Mouse (Mus musculus): ENCODE data around the gene Gm10720.
A peak's percentile ranks its signal among the peaks of the same experiment; 100 is the strongest.
"Not testable (repeated sequence)": the region's sequence is repeated elsewhere in the genome, so short reads cannot be mapped to it uniquely, and the experiment has no call there.

Gm10720 gene

GRCm38 (mm10) chr9:3015354-3015753 lies at the start of gene Gm10720:
Gm10720 (plus strand) TSS chr9:3015654.
- DNase-seq (ENCODE audit: low spot score), result not testable (repeated sequence)

DNA sequence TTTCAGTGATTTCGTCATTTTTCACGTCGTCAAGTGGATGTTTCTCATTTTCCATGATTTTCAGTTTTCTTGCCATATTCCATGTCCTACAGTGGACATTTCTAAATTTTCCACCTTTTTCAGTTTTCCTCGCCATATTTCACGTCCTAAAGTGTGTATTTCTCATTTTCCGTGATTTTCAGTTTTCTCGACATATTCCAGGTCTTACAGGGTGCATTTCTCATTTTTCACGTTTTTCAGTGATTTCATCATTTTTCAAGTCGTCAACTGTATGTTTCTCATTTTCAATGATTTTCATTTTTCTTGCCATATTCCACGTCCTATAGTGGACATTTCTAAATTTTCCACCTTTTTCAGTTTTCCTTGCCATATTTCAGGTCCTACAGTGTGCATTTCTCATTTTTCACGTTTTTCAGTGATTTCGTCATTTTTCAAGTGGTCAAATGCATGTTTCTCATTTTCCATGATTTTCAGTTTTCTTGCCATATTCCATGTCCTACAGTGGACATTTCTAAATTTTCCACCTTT lies 14.9 kb upstream of the Gm10720 start, which contains the start of gene Gm10722:
Gene Gm10722, plus strand, starts transcription at position 478 of the 528 bp plus-strand sequence.
- not testable (repeated sequence) for DNase-seq (ENCODE audit: low spot score)

GRCm38 (mm10) chr9:3001006-3001405 lies 14.4 kb upstream of the Gm10720 start:
- DNase-seq (ENCODE audit: low spot score), result peak; percentile 46

GRCm38 (mm10) chr9:3001948-3002659 lies 13.3 kb upstream of the Gm10720 start:
- peak; percentile 100 for DNase-seq (ENCODE audit: low spot score)

- DNase-seq (ENCODE audit: low spot score), result peak; percentile 47
Observed at GRCm38 (mm10) chr9:3002794-3003396, 12.6 kb upstream of the Gm10720 start, which contains the start of gene Gm11168. Gm11168 (plus strand) TSS chr9:3003346.

- not testable (repeated sequence) for DNase-seq (ENCODE audit: low spot score)
Observed at GRCm38 (mm10) chr9:3006179-3006578, 9.3 kb upstream of the Gm10720 start.

DNA sequence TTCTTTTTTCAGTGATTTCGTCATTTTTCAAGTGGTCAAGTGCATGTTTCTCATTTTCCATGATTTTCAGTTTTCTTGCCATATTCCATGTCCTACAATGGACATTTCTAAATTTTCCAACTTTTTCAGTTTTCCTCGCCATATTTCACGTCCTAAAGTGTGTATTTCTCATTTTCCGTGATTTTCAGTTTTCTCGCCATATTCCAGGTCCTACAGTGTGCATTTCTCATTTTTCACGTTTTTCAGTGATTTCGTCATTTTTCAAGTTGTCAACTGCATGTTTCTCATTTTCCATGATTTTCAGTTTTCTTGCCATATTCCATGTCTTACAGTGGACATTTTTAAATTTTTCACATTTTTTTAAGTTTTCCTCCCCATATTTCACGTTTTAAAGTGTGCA lies 8.8 kb upstream of the Gm10720 start:
- peak; percentile 86 for DNase-seq (ENCODE audit: low spot score)

DNA sequence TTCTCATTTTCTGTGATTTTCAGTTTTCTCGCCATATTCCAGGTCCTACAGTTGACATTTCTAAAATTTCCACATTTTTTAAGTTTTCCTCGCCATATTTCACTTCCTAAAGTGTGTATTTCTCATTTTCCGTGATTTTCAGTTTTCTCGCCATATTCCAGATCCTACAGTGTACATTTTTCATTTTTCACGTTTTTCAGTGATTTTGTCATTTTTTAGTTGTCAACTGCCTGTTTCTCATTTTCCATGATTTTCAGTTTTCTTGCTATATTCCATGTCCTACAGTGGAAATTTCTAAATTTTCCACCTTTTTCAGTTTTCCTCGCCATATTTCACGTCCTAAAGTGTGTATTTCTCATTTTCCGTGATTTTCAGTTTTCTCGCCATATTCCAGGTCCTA lies 8.2 kb upstream of the Gm10720 start:
- not testable (repeated sequence) for DNase-seq (ENCODE audit: low spot score)

GRCm38 (mm10) chr9:3009331-3009730 lies 6.1 kb upstream of the Gm10720 start:
- DNase-seq (ENCODE audit: low spot score), result not testable (repeated sequence)

DNA sequence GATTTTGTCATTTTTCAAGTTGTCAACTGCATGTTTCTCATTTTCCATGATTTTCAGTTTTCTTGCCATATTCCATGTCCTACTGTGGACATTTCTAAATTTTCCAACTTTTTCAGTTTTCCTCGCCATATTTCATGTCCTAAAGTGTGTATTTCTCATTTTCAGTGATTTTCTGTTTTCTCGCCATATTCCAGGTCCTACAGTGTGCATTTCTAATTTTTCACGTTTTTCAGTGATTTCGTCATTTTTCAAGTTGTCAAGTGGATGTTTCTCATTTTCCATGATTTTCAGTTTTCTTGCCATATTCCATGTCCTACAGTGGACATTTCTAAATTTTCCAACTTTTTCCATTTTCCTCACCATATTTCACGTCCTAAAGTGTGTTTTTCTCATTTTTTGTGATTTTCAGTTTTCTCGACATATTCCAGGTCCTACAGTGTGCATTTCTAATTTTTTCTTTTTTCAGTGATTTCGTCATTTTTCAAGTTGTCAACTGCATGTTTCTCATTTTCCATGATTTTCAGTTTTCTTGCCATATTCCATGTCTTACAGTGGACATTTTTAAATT lies 3.3 kb upstream of the Gm10720 start:
- not testable (repeated sequence) for DNase-seq (ENCODE audit: low spot score)

- DNase-seq (ENCODE audit: low spot score), result not testable (repeated sequence)
Observed at GRCm38 (mm10) chr9:3012733-3013279, 2.6 kb upstream of the Gm10720 start, which contains the start of gene Gm10721. Gm10721 (plus strand) TSS chr9:3013140.

DNA sequence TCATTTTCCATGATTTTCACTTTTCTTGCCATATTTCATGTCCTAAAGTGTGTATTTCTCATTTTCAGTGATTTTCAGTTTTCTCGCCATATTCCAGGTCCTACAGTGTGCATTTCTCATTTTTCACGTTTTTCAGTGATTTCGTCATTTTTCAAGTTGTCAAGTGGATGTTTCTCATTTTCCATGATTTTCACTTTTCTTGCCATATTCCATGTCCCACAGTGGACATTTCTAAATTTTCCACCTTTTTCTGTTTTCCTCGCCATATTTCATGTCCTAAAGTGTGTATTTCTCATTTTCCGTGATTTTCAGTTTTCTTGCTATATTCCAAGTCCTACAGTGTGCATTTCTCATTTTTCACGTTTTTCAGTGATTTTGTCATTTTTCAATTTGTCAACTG lies 442 bp downstream of the Gm10720 start:
- DNase-seq (ENCODE audit: low spot score), result peak; percentile 48

- DNase-seq (ENCODE audit: low spot score), result not testable (repeated sequence)
Observed at GRCm38 (mm10) chr9:3017108-3017507, 1.7 kb downstream of the Gm10720 start, which contains the start of gene Gm10719. Gm10719 (plus strand) TSS chr9:3017408.

DNA sequence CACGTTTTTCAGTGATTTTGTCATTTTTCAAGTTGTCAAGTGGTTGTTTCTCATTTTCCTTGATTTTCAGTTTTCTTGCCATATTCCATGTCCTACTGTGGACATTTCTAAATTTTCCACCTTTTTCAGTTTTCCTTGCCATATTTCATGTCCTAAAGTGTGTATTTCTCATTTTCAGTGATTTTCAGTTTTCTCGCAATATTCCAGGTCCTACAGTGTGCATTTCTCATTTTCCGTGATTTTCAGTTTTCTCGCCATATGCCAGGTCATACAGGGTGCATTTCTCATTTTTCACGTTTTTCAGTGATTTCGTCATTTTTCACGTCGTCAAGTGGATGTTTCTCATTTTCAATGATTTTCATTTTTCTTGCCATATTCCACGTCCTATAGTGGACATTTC lies 3.5 kb downstream of the Gm10720 start:
- DNase-seq (ENCODE audit: low spot score), result peak; percentile 100

DNA sequence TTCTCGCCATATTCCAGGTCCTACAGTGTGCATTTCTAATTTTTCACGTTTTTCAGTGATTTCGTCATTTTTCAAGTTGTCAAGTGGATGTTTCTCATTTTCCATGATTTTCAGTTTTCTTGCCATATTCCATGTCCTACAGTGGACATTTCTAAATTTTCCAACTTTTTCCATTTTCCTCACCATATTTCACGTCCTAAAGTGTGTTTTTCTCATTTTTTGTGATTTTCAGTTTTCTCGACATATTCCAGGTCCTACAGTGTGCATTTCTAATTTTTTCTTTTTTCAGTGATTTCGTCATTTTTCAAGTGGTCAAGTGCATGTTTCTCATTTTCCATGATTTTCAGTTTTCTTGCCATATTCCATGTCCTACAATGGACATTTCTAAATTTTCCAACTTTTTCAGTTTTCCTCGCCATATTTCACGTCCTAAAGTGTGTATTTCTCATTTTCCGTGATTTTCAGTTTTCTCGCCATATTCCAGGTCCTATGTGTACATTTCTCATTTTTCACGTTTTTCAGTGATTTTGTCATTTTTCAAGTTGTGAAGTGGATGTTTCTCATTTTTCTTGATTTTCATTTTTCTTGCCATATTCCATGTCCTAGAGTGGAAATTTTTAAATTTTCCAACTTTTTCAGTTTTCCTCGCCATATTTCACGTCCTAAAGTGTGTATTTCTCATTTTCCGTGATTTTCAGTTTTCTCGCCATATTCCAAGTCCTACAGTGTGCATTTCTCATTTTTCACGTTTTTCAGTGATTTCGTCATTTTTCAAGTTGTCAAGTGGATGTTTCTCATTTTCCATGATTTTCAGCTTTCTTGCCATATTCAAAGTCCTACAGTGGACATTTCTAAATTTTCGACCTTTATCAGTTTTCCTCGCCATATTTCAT lies 4.6 kb downstream of the Gm10720 start:
- peak; percentile 95 for DNase-seq (ENCODE audit: low spot score)

- DNase-seq (ENCODE audit: low spot score), result peak; percentile 85
Observed at GRCm38 (mm10) chr9:3022316-3023008, 7.0 kb downstream of the Gm10720 start.

GRCm38 (mm10) chr9:3023312-3023984 lies 8.0 kb downstream of the Gm10720 start, which contains the start of gene Gm10718:
Gm10718 (plus strand) TSS chr9:3023547.
- peak; percentile 54 for DNase-seq (ENCODE audit: low spot score)

GRCm38 (mm10) chr9:3023985-3024648 lies 8.7 kb downstream of the Gm10720 start:
- DNase-seq (ENCODE audit: low spot score), result peak; percentile 76

DNA sequence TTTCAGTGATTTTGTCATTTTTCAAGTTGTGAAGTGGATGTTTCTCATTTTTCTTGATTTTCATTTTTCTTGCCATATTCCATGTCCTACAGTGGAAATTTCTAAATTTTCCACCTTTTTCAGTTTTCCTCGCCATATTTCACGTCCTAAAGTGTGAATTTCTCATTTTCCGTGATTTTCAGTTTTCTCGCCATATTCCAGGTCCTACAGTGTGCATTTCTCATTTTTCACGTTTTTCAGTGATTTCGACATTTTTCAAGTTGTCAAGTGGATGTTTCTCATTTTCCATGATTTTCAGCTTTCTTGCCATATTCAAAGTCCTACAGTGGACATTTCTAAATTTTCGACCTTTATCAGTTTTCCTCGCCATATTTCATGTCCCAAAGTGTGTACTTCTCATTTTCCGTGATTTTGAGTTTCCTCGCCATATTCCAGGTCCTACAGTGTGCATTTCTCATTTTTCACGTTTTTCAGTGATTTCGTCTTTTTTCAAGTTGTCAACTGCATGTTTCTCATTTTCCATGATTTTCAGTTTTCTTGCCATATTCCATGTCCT lies 9.5 kb downstream of the Gm10720 start, which contains the start of gene Gm10717:
Gene Gm10717, plus strand, starts transcription at position 506 of the 556 bp plus-strand sequence.
- peak; percentile 81 for DNase-seq (ENCODE audit: low spot score)
